Mouse (Mus musculus): ENCODE results near the gene Pold4. TPM values are rescaled to one million over a fixed set of nuclear protein-coding genes. Genes with fewer than 3 reads are reported as not detected.

Pold4 gene
- polyA plus RNA-seq (2015; fragmentation: Nextera tagmentation; extraction: Ambion mirVana) = 35.0 and 40.8 TPM in 2 replicates

DNA sequence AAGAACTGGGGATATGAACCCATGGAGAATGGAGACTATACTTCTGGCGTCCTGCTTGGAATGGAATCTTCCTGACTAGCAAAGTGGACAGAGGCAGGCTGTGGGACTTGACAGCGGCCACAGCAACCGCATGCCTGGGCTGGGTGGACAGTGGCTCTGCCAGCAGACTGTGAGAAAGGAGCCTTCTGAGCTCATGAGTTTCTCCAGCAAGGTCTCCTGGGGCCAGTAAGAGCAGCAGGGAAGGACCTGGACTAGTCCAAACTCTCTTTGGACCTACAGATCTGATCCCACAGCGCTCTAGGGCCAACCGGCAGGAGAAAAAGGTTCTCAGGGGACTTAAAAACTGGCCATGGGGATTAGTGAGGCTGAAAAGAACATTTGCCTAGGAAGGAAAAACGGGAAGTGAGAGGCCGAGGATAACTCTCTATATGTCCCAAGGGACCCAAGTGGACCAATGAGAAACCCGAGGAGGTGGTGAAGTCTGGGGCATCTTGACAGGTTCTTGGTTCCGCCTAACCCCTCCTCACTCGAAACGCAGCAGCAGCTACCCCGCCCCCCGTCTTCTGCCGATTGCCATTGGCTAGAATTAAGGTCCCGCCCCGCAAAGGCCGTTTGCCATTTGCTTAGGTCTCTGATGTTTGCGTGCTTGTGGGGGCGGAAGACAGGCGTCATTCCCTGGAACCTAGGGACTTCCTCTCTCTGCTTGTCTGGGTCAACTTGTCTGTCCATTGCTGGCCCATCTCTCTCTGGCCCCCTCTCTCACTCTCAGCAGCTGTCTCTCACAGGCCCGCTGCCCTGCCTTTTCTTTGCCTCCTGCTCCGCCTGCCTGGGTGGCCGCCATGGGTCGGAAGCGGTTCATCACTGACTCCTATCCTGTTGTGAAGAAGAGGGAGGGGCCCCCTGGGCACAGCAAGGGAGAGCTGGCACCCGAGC lies at the start of gene Pold4:
TSS of gene Pold4 (plus strand) at position 647 of the 933 bp plus-strand sequence.
- Histone ChIP-seq H3K4me1 (replicated peaks) (peaks cover 31% of the 10 kb centered on the region), H3K4me2 (replicated peaks) (peak within 1 kb of the TSS; percentile 81)

DNA sequence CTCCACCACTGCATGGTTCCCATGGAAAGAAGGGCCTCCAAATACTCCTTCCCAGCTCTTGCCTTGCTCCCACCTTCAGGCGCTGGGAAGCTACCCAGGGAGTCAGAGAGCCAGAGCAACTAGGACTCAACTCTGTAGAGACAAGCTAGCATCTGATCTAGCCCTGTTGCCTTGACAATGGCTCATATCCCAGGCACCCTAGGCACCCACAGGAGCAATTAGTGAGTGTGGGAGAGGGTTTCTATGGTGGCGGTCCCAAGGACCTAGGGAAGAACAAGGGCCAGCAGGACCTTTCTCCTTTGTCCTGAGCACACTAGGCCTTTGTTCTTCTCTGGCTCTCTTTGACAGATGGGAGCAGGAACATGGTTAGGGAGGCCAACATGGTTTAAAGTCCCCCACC lies 48.0 kb upstream of the Pold4 start:
- Histone ChIP-seq H3K4me1 (replicated peaks) (peaks cover 12% of the 10 kb centered on the region), H3K36me3 (no peaks in the 10 kb centered on the region), H3K27me3 (replicated peaks) (no peaks in the 10 kb centered on the region), H3K27ac (no peak overlapping the region), H3K4me3 (replicated peaks) (no peak overlapping the region), H3K9me3 (no peaks in the 10 kb centered on the region), H3K9ac (no peak overlapping the region), H3K4me2 (replicated peaks) (no peak overlapping the region)
- ATAC-seq = no peak
- 81% methylated on average over 2 of the region's 2 CpGs for WGBS

More for the DNA sequence above, at the start of gene Pold4:
- Histone ChIP-seq H3K4me3 (replicated peaks) (peak within 1 kb of the TSS; percentile 50), H3K36me3 (no peaks in the 10 kb centered on the region), H3K27me3 (replicated peaks) (no peaks in the 10 kb centered on the region), H3K27ac (peak within 1 kb of the TSS; percentile 84), H3K9ac (peak within 1 kb of the TSS; percentile 57), H3K9me3 (no peaks in the 10 kb centered on the region)
- 10% methylated on average over 26 of the region's 26 CpGs for WGBS
- ATAC-seq = peak; percentile 90

DNA sequence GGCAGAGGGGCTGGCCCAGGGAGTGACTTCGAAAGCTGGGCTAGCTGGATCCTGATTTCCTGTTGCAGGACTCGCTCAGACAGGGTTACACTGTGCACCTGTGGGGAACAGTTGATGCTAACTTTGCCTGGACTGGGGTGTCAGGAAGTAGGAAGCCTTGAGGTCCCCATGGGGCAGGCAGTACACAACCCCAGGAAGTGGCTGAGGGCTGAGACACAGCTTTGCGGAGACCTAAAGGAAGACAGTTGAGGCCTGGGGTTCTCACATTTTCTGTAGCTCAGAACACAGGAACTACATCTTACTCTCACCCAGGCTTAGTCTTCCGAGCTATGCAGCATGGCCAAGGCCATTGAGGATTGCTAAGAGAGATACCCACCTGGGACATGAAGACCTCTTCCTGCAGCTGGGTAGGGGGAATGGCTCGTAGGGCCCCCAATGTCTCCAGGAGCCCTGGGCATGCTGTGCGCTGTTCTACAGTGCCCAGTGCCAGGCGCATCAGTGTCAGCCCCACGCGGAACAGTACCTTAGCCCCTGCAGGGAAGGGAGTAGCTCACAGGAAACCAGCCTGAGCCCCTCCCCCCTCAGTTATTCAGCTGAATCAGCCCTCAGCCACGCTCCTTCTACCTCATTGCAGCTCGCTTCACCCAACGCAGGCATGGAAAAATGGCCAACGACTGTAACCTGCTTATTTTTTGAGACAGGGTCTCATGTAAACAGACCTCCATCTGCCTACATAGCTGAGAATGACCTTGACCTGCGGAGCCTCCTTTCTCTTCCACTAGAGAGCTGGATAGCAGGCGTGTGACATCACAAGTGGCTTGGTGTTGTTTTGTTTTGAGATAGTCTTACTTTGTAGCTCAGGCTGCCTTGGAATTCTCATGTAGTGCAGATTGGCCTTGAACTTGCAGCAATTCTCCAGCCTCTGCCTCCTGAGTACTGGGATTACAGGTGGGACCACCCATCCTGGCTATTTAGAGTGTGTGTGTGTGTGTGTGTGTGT lies 46.4 kb upstream of the Pold4 start:
- H3K4me3 ChIP-seq (replicated peaks) = no peak overlapping the region
- H3K4me1 ChIP-seq (replicated peaks) = peaks cover 12% of the 10 kb centered on the region
- H3K9ac ChIP-seq = no peak overlapping the region
- ATAC-seq = no peak; the same call in 1 of the 2 replicates
- WGBS = 47% methylated on average over 15 of the region's 15 CpGs
- no peaks in the 10 kb centered on the region for H3K27me3 ChIP-seq (replicated peaks)
- H3K36me3 ChIP-seq = no peaks in the 10 kb centered on the region
- H3K4me2 ChIP-seq (replicated peaks) = no peak overlapping the region
- no peak overlapping the region for H3K27ac ChIP-seq
- no peaks in the 10 kb centered on the region for H3K9me3 ChIP-seq

DNA sequence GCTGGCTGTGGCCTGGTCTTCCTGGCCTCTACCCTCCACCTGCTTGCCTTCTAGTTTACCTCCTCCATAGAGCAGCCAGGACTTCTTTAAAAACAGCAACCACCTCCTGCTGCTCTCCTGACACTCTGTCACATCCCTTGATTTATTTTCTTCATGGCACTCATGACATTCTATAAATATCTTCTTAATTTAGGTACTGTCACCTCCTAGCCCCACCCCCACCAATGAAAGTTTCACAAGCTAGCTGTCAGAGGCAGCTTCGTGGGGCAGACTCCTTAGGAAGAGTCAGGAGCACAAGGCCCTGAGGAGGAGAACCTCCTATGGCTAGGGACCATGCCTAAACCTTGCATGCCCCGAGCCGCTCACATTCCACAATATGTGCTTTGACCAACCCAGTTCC lies 44.4 kb upstream of the Pold4 start:
- WGBS = 68% methylated on average over 3 of the region's 3 CpGs
- no peak overlapping the region for H3K4me3 ChIP-seq (replicated peaks)
- H3K27me3 ChIP-seq (replicated peaks) = no peaks in the 10 kb centered on the region
- H3K27ac ChIP-seq = no peak overlapping the region
- no peaks in the 10 kb centered on the region for H3K36me3 ChIP-seq
- H3K4me1 ChIP-seq (replicated peaks) = peaks cover 18% of the 10 kb centered on the region
- no peak overlapping the region for H3K9ac ChIP-seq
- no peak overlapping the region for H3K4me2 ChIP-seq (replicated peaks)
- H3K9me3 ChIP-seq = no peaks in the 10 kb centered on the region
- ATAC-seq = no peak

DNA sequence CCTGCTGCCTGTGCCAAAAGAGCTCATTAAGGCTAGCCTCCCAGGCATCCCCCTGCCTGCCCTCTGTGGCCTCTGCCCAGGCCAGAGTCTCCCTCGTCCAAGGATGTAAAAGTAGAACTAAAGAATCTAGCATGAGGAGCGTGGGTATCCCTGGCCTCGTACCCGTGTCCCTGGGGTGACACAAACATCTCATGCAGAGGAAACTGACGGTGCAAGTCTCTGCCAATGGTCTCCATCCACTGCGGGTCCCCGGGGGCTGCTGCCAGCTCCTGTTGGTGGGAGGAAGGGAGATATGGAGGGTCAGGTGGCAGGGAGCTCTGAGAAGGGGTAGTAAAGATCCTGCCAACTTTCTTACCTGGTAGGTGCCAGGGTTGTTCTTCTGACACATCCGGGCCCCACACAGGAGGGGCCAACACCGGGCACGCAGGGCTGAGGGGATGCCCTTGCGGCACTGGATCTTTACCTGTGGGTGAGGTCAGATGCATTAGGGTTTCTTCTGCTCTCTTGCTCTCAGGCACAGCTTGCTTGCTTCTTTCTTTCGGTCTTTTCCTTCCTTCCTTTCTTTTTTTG lies 42.6 kb upstream of the Pold4 start:
- no peak overlapping the region for H3K4me3 ChIP-seq (replicated peaks)
- WGBS = 88% methylated on average over 12 of the region's 12 CpGs
- ATAC-seq = no peak
- no peaks in the 10 kb centered on the region for H3K9me3 ChIP-seq
- peaks cover 30% of the 10 kb centered on the region for H3K4me1 ChIP-seq (replicated peaks)
- peaks cover 3% of the 10 kb centered on the region; the same call in 1 of the 2 replicates for H3K36me3 ChIP-seq
- no peaks in the 10 kb centered on the region for H3K27me3 ChIP-seq (replicated peaks)
- no peak overlapping the region for H3K9ac ChIP-seq
- no peak overlapping the region for H3K4me2 ChIP-seq (replicated peaks)
- no peak overlapping the region for H3K27ac ChIP-seq

DNA sequence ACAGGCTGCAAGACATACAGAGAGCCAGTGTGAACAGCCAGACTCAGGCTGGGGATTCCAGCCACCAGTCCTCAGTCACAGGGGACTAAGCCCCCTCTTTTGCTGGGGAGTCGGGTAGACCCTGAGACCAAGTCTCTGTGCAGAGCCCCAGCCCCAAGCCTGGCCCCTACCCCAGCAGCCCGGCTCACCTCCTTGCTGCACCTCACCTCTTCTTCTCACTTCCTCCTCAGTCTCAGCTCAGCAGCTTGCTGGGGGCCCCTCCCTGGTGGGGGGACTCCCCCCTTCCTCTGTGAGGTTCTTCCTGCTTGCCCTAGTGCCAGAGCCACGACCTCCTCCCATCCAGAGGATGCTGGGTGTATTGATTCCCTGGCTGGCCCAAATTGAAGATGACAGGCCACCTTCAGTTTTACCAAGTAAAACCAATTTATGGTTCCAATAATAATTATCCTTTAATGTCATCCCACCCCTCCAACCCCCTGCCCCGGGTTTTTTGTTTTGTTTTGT lies 40.8 kb upstream of the Pold4 start, which contains the start of gene Tbc1d10c:
TSS of gene Tbc1d10c (minus strand) at position 454 of the 504 bp plus-strand sequence.
- Histone ChIP-seq H3K36me3 (peaks cover 19% of the 10 kb centered on the region; the same call in 1 of the 2 replicates), H3K9me3 (no peaks in the 10 kb centered on the region), H3K9ac (peak within 1 kb of the TSS; percentile 98), H3K4me1 (replicated peaks) (peaks cover 29% of the 10 kb centered on the region), H3K4me3 (replicated peaks) (peak within 1 kb of the TSS; percentile 87), H3K4me2 (replicated peaks) (peak within 1 kb of the TSS; percentile 74), H3K27me3 (replicated peaks) (no peaks in the 10 kb centered on the region), H3K27ac (peak within 1 kb of the TSS; percentile 96)
- WGBS = 32% methylated on average over 4 of the region's 4 CpGs
- peak; percentile 4; the same call in 1 of the 2 replicates for ATAC-seq

DNA sequence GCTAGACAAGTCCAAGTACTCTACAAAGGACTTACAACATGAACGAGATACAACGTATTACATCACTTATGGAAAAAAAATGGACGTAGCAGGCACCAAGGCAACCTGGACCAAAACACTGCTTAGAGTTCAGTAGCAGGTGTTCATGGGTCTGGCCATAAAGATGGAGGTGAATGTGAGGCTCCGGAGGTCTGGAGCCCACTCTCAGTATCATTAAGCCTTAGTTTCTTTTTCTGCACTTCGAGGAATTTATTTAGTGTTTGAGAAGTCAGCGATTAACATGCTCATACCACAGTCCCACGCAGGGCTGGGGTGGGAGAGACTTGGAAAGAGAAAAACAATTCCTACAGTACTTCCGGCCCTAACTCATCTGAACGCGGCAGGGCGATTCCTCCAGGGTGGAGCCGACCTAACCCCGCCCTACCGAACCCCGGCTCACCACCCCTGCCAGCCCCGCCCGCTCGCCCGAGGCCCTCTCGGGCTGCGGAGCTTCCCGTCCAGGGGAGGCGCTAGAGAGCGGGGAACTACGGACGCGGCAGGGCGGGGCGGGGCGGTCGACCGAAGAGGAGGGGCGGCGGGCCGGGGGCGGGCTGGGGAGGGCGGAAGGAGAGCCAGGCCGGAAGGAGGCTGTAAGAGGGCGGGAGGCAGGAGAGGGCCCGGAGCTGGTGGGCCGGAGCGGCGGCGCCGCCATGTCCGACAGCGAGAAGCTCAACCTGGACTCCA lies 40.0 kb upstream of the Pold4 start, which contains the start of gene Ppp1ca:
TSS of gene Ppp1ca (plus strand) at position 538 of the 723 bp plus-strand sequence.
- ATAC-seq = peak; percentile 95
- peak within 1 kb of the TSS; percentile 96 for H3K27ac ChIP-seq
- WGBS = 2% methylated on average over 43 of the region's 47 CpGs
- H3K36me3 ChIP-seq = peaks cover 23% of the 10 kb centered on the region
- H3K4me1 ChIP-seq (replicated peaks) = peaks cover 37% of the 10 kb centered on the region
- peak within 1 kb of the TSS; percentile 87 for H3K4me3 ChIP-seq (replicated peaks)
- no peaks in the 10 kb centered on the region for H3K9me3 ChIP-seq
- peak within 1 kb of the TSS; percentile 98 for H3K9ac ChIP-seq
- no peaks in the 10 kb centered on the region for H3K27me3 ChIP-seq (replicated peaks)
- H3K4me2 ChIP-seq (replicated peaks) = peak within 1 kb of the TSS; percentile 74

DNA sequence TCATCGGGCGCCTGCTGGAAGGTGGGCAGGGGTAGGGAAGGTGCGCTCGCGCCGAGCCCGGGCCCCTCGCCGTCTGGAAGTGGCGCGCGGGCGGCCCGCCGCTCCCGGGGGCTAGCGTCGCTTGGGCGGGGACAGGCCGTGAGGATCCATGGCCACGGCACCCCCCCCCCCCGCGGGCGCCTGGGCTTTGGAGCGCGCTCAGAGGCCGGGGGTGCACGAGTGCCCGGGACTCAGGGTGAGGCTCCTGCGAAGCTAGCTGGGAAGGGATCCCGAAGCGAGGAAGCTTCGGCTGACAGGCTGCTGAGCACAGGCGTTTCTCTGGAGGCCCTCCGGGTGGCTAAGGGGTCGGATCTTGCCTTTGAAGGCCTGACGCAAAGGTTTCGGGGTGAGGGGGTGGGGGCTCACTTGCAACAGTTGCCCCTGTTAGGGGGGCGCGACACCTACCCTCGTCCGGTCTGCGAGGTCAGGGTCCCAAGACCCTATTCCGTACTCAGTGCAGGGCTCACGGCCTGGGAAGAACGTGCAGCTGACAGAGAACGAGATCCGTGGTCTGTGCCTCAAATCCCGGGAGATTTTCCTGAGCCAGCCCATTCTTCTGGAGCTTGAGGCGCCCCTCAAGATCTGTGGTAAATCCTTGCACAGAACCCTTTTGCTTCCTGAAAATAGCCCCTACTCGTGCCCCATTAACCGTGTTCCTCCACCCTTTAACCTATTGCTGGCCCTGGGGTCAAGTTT lies 39.3 kb upstream of the Pold4 start:
- Histone ChIP-seq H3K9ac (peak overlapping the region; percentile 98), H3K4me3 (replicated peaks) (peak overlapping the region; percentile 87), H3K9me3 (no peaks in the 10 kb centered on the region), H3K36me3 (peaks cover 23% of the 10 kb centered on the region), H3K4me1 (replicated peaks) (peaks cover 43% of the 10 kb centered on the region), H3K27ac (peak overlapping the region; percentile 96), H3K4me2 (replicated peaks) (peak overlapping the region; percentile 74), H3K27me3 (replicated peaks) (no peaks in the 10 kb centered on the region)
- under 1% methylated on average over 51 of the region's 52 CpGs for WGBS
- ATAC-seq = peak; percentile 68

DNA sequence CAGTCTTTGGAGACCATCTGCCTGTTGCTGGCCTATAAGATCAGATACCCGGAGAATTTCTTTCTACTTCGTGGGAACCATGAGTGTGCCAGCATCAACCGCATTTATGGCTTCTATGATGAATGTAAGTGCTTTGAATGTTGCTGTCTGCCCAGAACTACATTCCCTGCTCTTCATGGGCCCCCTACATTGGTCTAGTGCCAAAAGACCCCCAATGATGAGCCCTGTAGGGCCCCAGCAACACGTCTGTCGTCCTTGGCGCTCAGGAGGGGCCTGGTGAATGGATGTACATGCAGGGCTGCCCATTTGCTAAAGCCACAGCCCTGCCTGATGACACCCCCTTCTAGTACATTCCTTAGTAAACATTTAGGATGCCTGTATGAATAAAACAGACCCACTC lies 38.6 kb upstream of the Pold4 start:
- peak overlapping the region; percentile 98 for H3K9ac ChIP-seq
- peaks cover 47% of the 10 kb centered on the region for H3K4me1 ChIP-seq (replicated peaks)
- H3K4me2 ChIP-seq (replicated peaks) = peak overlapping the region; percentile 74
- 40% methylated on average over 6 of the region's 6 CpGs for WGBS
- ATAC-seq = no peak
- H3K4me3 ChIP-seq (replicated peaks) = peak overlapping the region; percentile 87
- peaks cover 23% of the 10 kb centered on the region for H3K36me3 ChIP-seq
- H3K9me3 ChIP-seq = no peaks in the 10 kb centered on the region
- no peaks in the 10 kb centered on the region for H3K27me3 ChIP-seq (replicated peaks)
- H3K27ac ChIP-seq = 0 out of 2 replicates have a peak overlapping the region, but pooled peaks have one; percentile 96

DNA sequence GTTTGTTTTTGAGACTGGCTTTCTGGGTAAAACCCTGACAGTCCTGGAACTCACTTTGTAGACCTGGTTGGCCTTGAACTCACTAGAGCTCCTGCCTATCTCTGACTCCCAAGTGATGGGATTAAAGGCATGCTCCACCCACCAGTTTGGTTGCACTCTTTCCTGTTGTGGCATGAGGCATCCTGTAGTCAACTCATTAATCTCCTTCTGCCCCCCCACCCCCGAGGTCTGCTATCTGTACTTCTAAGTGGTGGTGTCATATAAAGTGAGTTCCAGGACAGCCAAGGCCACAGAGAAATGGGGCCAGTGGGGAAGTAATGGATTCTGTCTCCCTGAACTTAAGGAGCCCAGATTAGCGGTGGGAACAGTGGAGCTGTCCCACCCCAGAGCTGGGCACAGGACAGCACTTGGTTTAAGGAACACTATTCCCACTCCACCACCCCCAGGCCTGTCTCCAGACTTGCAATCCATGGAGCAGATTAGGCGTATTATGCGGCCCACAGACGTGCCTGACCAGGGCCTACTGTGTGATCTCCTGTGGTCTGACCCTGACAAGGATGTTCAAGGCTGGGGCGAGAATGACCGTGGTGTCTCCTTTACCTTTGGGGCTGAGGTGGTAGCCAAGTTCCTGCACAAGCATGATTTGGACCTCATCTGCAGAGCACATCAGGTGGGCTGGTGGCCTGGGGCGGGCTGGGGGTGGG lies 37.5 kb upstream of the Pold4 start:
- Histone ChIP-seq H3K4me1 (replicated peaks) (peaks cover 47% of the 10 kb centered on the region), H3K27ac (no peak overlapping the region), H3K4me3 (replicated peaks) (0 out of 2 replicates have a peak overlapping the region, but pooled peaks have one; percentile 87), H3K9me3 (no peaks in the 10 kb centered on the region), H3K4me2 (replicated peaks) (peak overlapping the region; percentile 74; the same call in 1 of the 2 replicates), H3K9ac (no peak overlapping the region; the same call in 1 of the 2 replicates), H3K27me3 (replicated peaks) (no peaks in the 10 kb centered on the region), H3K36me3 (peaks cover 31% of the 10 kb centered on the region)
- no peak for ATAC-seq
- 80% methylated on average over 8 of the region's 8 CpGs for WGBS

Data from intestine, embryonic 15.5 days (tissue).